Mouse (Mus musculus): ENCODE measurements at regions not wholly inside any gene's neighbourhood (a gene's known extent, or its start where the extent isn't known, plus 50 kb on each side); places are given as distances from the start of the nearest gene placed in this dataset.

DNA sequence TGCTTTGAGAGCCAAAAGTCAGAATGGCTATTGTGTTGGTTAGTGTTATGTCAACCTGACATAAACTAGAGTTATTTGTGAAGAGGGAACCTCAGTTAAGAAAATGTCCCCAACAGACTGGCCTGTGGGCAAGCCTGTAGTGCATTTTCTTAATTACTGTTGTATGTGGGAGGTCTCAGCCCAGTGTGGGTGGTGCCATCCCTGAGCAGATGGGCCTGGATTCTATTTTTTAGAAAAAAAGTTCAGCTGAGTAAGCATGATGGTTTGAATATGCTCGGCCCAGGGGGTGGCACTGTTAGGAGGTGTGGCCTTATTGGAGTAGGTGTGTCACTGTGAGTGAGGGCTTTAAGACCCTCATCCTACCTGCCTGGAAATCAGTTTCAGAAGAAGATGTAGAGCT, 104.0 kb downstream of the Tmem215 start:
- TF ChIP-seq CTCF (IDR thresholded peaks at IDR 0.05; ENCODE audit: low read depth, low read length) = no peak
- no peak for TF ChIP-seq POLR2A (IDR thresholded peaks at IDR 0.05; ENCODE audit: insufficient read depth, low read length)
- no peak for TF ChIP-seq EP300 (IDR thresholded peaks at IDR 0.05; ENCODE audit: insufficient read depth, low read depth, low read length)
